Mouse (Mus musculus): Measurements from ENCODE around the gene Zfp715.

The Zfp715 gene

GRCm38 (mm10) chr7:43291524-43291923 is 21.6 kb downstream of the Zfp715 start:
- DNase-seq (ENCODE audit: low read depth, low spot score): peak; percentile 47

- peak; percentile 77 for DNase-seq (ENCODE audit: low read depth, low spot score)
Measured at GRCm38 (mm10) chr7:43282859-43283595, 30.1 kb downstream of the Zfp715 start.

- no peak for DNase-seq (ENCODE audit: low read depth, low spot score)
Measured at GRCm38 (mm10) chr7:43282459-43282858, 30.6 kb downstream of the Zfp715 start.

- no peak for DNase-seq (ENCODE audit: low read depth, low spot score)
Measured at GRCm38 (mm10) chr7:43277401-43277800, 35.7 kb downstream of the Zfp715 start.

GRCm38 (mm10) chr7:43276178-43276577 is 36.9 kb downstream of the Zfp715 start:
- peak; percentile 86 for DNase-seq (ENCODE audit: low read depth, low spot score)

GRCm38 (mm10) chr7:43273476-43273875 is 39.6 kb downstream of the Zfp715 start:
- DNase-seq (ENCODE audit: low read depth, low spot score): no peak

GRCm38 (mm10) chr7:43267359-43267758 is 45.7 kb downstream of the Zfp715 start:
- peak; percentile 96 for DNase-seq (ENCODE audit: low read depth, low spot score)

- peak; percentile 94 for DNase-seq (ENCODE audit: low read depth, low spot score)
Measured at GRCm38 (mm10) chr7:43253540-43253939, 59.6 kb downstream of the Zfp715 start.

GRCm38 (mm10) chr7:43250718-43251117 is 62.4 kb downstream of the Zfp715 start:
- DNase-seq (ENCODE audit: low read depth, low spot score): peak; percentile 47

All from ES-CJ7 (cell line).